Mouse (Mus musculus) kidney, adult 2 months (tissue): ENCODE measurements at regions not wholly inside any gene's neighbourhood (a gene's known extent, or its start where the extent isn't known, plus 50 kb on each side); places are given as distances from the start of the nearest gene placed in this dataset.

Experiments used
- CTCF ChIP-seq: fragments of 200-500 bp; conservative IDR thresholded peaks from 2 replicates; pipeline ENCODE4 v1.5.1; 2011; ENCODE audit warnings: low read depth, mild to moderate bottlenecking, control low read depth, low read length, moderate library complexity, mixed read lengths; ENCODE audit not compliant: insufficient read depth, insufficient read length
- POLR2A ChIP-seq: fragments of 200-500 bp; IDR thresholded peaks from one replicate; pipeline ENCODE4 v1.6.1; 2011; ENCODE audit warnings: low read depth, low read length, control low read depth

DNA sequence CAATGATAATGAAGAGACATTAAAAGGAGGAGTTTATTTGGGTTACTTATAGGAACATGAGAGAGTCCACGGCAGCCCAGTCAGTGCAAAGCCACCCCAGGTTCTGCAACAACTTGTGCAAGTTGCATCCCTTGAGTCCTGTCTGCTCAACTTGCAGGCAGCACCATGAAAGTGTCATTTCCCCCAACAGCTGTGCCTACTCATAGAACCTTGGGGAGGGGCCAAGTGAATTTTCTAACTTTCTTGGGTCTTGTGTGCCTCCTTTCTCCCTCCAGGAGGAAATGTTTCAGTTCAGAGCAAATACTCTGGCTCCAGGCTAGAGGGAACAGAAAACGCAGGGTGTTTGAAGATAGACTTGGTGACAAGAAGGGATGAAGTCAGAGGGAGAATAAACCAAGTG lies 204.5 kb upstream of the Mocs1 start:
- TF ChIP-seq CTCF: no peak
- TF ChIP-seq POLR2A: no peak
